Mouse (Mus musculus): ENCODE results near the gene Sox13.

DNA sequence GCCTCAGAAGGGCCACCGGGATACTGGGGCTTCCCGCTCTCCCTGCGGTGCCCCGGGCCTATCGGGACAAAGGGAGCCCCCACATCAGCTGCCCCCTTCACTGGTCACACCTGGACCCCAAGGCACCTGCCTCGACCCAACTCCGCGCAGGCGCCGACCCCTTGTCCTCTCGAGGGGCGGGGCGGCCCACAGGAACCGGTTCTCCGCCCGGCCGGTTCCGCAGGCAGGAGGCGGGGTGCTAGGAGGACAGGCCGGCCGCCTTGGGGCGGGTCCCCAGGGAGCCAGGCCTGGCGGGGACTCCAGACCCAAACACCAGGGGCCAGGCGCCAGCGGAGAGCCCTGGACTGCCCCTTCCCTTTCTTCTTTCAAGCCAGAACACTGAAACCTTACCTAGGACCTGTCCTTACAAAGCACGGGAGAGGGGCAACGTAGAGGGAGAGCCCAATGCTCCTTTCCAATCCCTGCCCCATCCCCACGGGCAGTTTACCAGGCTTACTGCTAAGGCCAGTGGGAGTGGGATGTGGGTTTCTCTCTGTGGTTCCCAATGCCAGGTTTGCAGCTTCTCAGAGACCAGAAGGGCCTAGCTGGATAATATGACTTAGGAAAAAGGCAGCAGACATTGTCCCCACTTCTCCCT, 5.9 kb downstream of the Sox13 start:
- TF ChIP-seq MYC (IDR thresholded peaks at IDR 0.05; ENCODE audit: low read depth, low read length) (no peak), KAT2A (conservative IDR thresholded peaks at IDR 0.05; ENCODE audit: low read depth, low read length) (no peak), MAZ (IDR thresholded peaks at IDR 0.05; ENCODE audit: low read depth, low read length) (no peak), CTCF (IDR thresholded peaks at IDR 0.05 in 2 of 3, conservative IDR thresholded peaks at IDR 0.05 in 1 of 3; ENCODE audit: control insufficient read depth in 1 of 3, insufficient read depth in 1 of 3, low read depth in 2 of 3, low read length in 3 of 3, poor library complexity in 1 of 3, severe bottlenecking in 1 of 3) (no peak), GABPA (IDR thresholded peaks at IDR 0.05; ENCODE audit: low read depth, low read length) (no peak), USF1 (IDR thresholded peaks at IDR 0.05; ENCODE audit: low read depth, low read length) (no peak), UBTF (IDR thresholded peaks at IDR 0.05; ENCODE audit: borderline replicate concordance, insufficient read depth, low read depth, low read length) (no peak), EP300 (IDR thresholded peaks at IDR 0.05; ENCODE audit: low read depth in 1 of 2, low read length in 2 of 2) (no peak), POLR2AphosphoS2 (IDR thresholded peaks at IDR 0.05; ENCODE audit: low read length) (no peak), TAL1 (IDR thresholded peaks at IDR 0.05; ENCODE audit: low read length) (no peak), MAX (IDR thresholded peaks at IDR 0.05; ENCODE audit: low read length) (no peak), ZC3H11A (IDR thresholded peaks at IDR 0.05; ENCODE audit: low read depth, low read length) (no peak), GATA1 (IDR thresholded peaks at IDR 0.05; ENCODE audit: low read depth, low read length) (no peak)
